Mouse (Mus musculus) forebrain, embryonic 12.5 days (tissue): Measurements from ENCODE around the gene Zfp367. TPM values are rescaled to one million over a fixed set of nuclear protein-coding genes. Genes with fewer than 3 reads are reported as not detected.

Experiments used
- ATAC-seq: fragments of 200-750 bp; cut with Nextera tagmentation; 2 replicates; pipeline ENCODE4 v1.8.0; 2017; ENCODE audit warnings: moderate TSS enrichment; ENCODE audit not compliant: low FRiP score
- H3K27ac ChIP-seq: fragments of 300-500 bp; sonication (generic); 2 replicates; pipeline ENCODE4 v1.5.1; 2016; ENCODE audit warnings: mild to moderate bottlenecking
- H3K27me3 ChIP-seq: fragments of 300-500 bp; sonication (generic); 2 replicates; pipeline ENCODE4 v1.6.1; 2016; ENCODE audit warnings: mild to moderate bottlenecking
- H3K36me3 ChIP-seq: fragments of 300-500 bp; sonication (generic); replicated peaks from 2 replicates; pipeline ENCODE4 v1.6.1; 2016; ENCODE audit warnings: mild to moderate bottlenecking
- H3K4me1 ChIP-seq: fragments of 300-500 bp; sonication (generic); 2 replicates; pipeline ENCODE4 v1.6.1; 2016
- H3K4me2 ChIP-seq: fragments of 300-500 bp; sonication (generic); 2 replicates; pipeline ENCODE4 v1.6.1; 2016; ENCODE audit warnings: mild to moderate bottlenecking, moderate library complexity
- H3K4me3 ChIP-seq: fragments of 300-500 bp; sonication (generic); replicated peaks from 2 replicates; pipeline ENCODE4 v1.5.1; 2016; ENCODE audit warnings: mild to moderate bottlenecking
- H3K9ac ChIP-seq: fragments of 300-500 bp; sonication (generic); 2 replicates; pipeline ENCODE4 v1.6.1; 2016; ENCODE audit warnings: mild to moderate bottlenecking
- H3K9me3 ChIP-seq: fragments of 300-500 bp; sonication (generic); 2 replicates; pipeline ENCODE4 v1.6.1; 2016
- WGBS: fragments of 180-500 bp; shearing (Covaris S2); methylation state at CpG from one replicate; pipeline ENCODE4 v1.1.7; 2016; 5-methylcytosine and 5-hydroxymethylcytosine counted together
- polyA plus RNA-seq: library from polyadenylated mRNA; unstranded; fragments of >200 nt; fragmentation: Nextera tagmentation; extraction: Ambion mirVana; gene quantifications from 2 replicates; pipeline ENCODE4 v1.2.1, GENCODE M21; 2016

The Zfp367 gene
- polyA plus RNA-seq, 1 experiment from 2014 or later: 27.9 TPM

GRCm38 (mm10) chr13:64152241-64152669 is 747 bp downstream of the Zfp367 start:
- Histone ChIP-seq H3K4me3 (peak overlapping the region; percentile 95), H3K36me3 (no peaks in the 10 kb centered on the region), H3K4me2 (peak overlapping the region; percentile 89), H3K27me3 (no peaks in the 10 kb centered on the region), H3K27ac (peak overlapping the region; percentile 94), H3K4me1 (peaks cover 25% of the 10 kb centered on the region), H3K9me3 (no peaks in the 10 kb centered on the region), H3K9ac (peak overlapping the region; percentile 86)
- under 1% methylated on average over 42 of the region's 42 CpGs for WGBS
- peak; percentile 21 for ATAC-seq

- Histone ChIP-seq H3K4me1 (peaks cover 25% of the 10 kb centered on the region), H3K4me2 (0 out of 2 replicates have a peak overlapping the region, but pooled peaks have one; percentile 19), H3K27ac (no peak overlapping the region), H3K9me3 (no peaks in the 10 kb centered on the region), H3K27me3 (no peaks in the 10 kb centered on the region), H3K4me3 (no peak overlapping the region), H3K36me3 (no peaks in the 10 kb centered on the region), H3K9ac (no peak overlapping the region; the same call in 1 of the 2 replicates)
- WGBS: 77% methylated on average over 5 of the region's 5 CpGs
- no peak for ATAC-seq
These were observed 2.9 kb downstream of the Zfp367 start for GRCm38 (mm10) chr13:64150121-64150520.

GRCm38 (mm10) chr13:64129616-64130375 is 23.2 kb downstream of the Zfp367 start:
- peaks cover 6% of the 10 kb centered on the region; the same call in 1 of the 2 replicates for H3K4me1 ChIP-seq
- no peak for ATAC-seq
- H3K4me2 ChIP-seq: peak overlapping the region; percentile 72
- H3K36me3 ChIP-seq: peaks cover 18% of the 10 kb centered on the region
- H3K9ac ChIP-seq: peak overlapping the region; percentile 54; the same call in 1 of the 2 replicates
- H3K4me3 ChIP-seq: peak overlapping the region; percentile 49
- H3K27me3 ChIP-seq: 0 out of 2 replicates have a peak, but pooled peaks cover 3% of the 10 kb centered on the region
- WGBS: 42% methylated on average over 15 of the region's 15 CpGs
- no peak overlapping the region for H3K27ac ChIP-seq
- H3K9me3 ChIP-seq: no peaks in the 10 kb centered on the region

GRCm38 (mm10) chr13:64128858-64129615 is 24.0 kb downstream of the Zfp367 start, which contains the start of gene Slc35d2:
Slc35d2 (minus strand) TSS chr13:64129368.
- Histone ChIP-seq H3K4me2 (peak within 1 kb of the TSS; percentile 72), H3K27ac (no peak within 1 kb of the TSS), H3K9ac (peak within 1 kb of the TSS; percentile 54), H3K9me3 (no peaks in the 10 kb centered on the region), H3K27me3 (0 out of 2 replicates have a peak, but pooled peaks cover 3% of the 10 kb centered on the region), H3K4me1 (peaks cover 6% of the 10 kb centered on the region; the same call in 1 of the 2 replicates), H3K4me3 (peak within 1 kb of the TSS; percentile 49), H3K36me3 (peaks cover 13% of the 10 kb centered on the region)
- peak; percentile 68 for ATAC-seq
- WGBS: 11% methylated on average over 42 of the region's 44 CpGs

- ATAC-seq: no peak
- no peak overlapping the region for H3K27ac ChIP-seq
- 49% methylated on average over 4 of the region's 4 CpGs for WGBS
- peaks cover 5% of the 10 kb centered on the region; the same call in 1 of the 2 replicates for H3K9me3 ChIP-seq
- H3K4me2 ChIP-seq: no peak overlapping the region
- no peak overlapping the region for H3K9ac ChIP-seq
- peaks cover 6% of the 10 kb centered on the region; the same call in 1 of the 2 replicates for H3K36me3 ChIP-seq
- H3K27me3 ChIP-seq: 0 out of 2 replicates have a peak, but pooled peaks cover 3% of the 10 kb centered on the region
- peaks cover 6% of the 10 kb centered on the region; the same call in 1 of the 2 replicates for H3K4me1 ChIP-seq
- H3K4me3 ChIP-seq: no peak overlapping the region
These were observed 26.7 kb downstream of the Zfp367 start for GRCm38 (mm10) chr13:64126316-64126715.

- H3K4me1 ChIP-seq: peaks cover 6% of the 10 kb centered on the region; the same call in 1 of the 2 replicates
- H3K27me3 ChIP-seq: no peaks in the 10 kb centered on the region
- H3K4me3 ChIP-seq: no peak overlapping the region
- no peak overlapping the region for H3K27ac ChIP-seq
- no peak for ATAC-seq
- no peaks in the 10 kb centered on the region for H3K36me3 ChIP-seq
- WGBS: 89% methylated on average over 6 of the region's 6 CpGs
- H3K9me3 ChIP-seq: peaks cover 5% of the 10 kb centered on the region; the same call in 1 of the 2 replicates
- H3K9ac ChIP-seq: no peak overlapping the region
- H3K4me2 ChIP-seq: no peak overlapping the region
These were observed 28.1 kb downstream of the Zfp367 start for GRCm38 (mm10) chr13:64124886-64125285.

GRCm38 (mm10) chr13:64123491-64124188 is 29.4 kb downstream of the Zfp367 start:
- Histone ChIP-seq H3K4me1 (no peaks in the 10 kb centered on the region), H3K27ac (no peak overlapping the region), H3K9ac (no peak overlapping the region), H3K9me3 (peaks cover 5% of the 10 kb centered on the region; the same call in 1 of the 2 replicates), H3K27me3 (no peaks in the 10 kb centered on the region), H3K36me3 (no peaks in the 10 kb centered on the region), H3K4me2 (no peak overlapping the region), H3K4me3 (no peak overlapping the region)
- ATAC-seq: no peak
- WGBS: 28% methylated on average over 6 of the region's 6 CpGs

- 70% methylated on average over 4 of the region's 4 CpGs for WGBS
- no peak overlapping the region for H3K4me3 ChIP-seq
- no peak for ATAC-seq
These were observed 32.2 kb downstream of the Zfp367 start for GRCm38 (mm10) chr13:64120760-64121159.

GRCm38 (mm10) chr13:64117442-64117841 is 35.6 kb downstream of the Zfp367 start:
- no peaks in the 10 kb centered on the region for H3K4me1 ChIP-seq
- H3K27me3 ChIP-seq: no peaks in the 10 kb centered on the region
- H3K36me3 ChIP-seq: no peaks in the 10 kb centered on the region
- 68% methylated on average over 2 of the region's 2 CpGs for WGBS
- no peak overlapping the region for H3K4me3 ChIP-seq
- H3K4me2 ChIP-seq: no peak overlapping the region
- no peak for ATAC-seq
- H3K27ac ChIP-seq: no peak overlapping the region
- H3K9ac ChIP-seq: no peak overlapping the region
- H3K9me3 ChIP-seq: no peaks in the 10 kb centered on the region

More at GRCm38 (mm10) chr13:64120760-64121159, 32.2 kb downstream of the Zfp367 start:
- no peak overlapping the region for H3K9ac ChIP-seq
- H3K27ac ChIP-seq: no peak overlapping the region
- peaks cover 5% of the 10 kb centered on the region; the same call in 1 of the 2 replicates for H3K9me3 ChIP-seq
- no peak overlapping the region for H3K4me2 ChIP-seq
- no peaks in the 10 kb centered on the region for H3K36me3 ChIP-seq
- H3K27me3 ChIP-seq: no peaks in the 10 kb centered on the region
- H3K4me1 ChIP-seq: no peaks in the 10 kb centered on the region

GRCm38 (mm10) chr13:64110421-64110820 is 42.6 kb downstream of the Zfp367 start:
- ATAC-seq: no peak
- no peak overlapping the region for H3K9ac ChIP-seq
- WGBS: 96% methylated on average over 1 of the region's 1 CpGs

GRCm38 (mm10) chr13:64108381-64108850 is 44.6 kb downstream of the Zfp367 start:
- 30% methylated on average over 5 of the region's 5 CpGs for WGBS
- Histone ChIP-seq H3K27ac (no peak overlapping the region), H3K4me2 (no peak overlapping the region), H3K9me3 (no peaks in the 10 kb centered on the region), H3K4me1 (0 out of 2 replicates have a peak, but pooled peaks cover 9% of the 10 kb centered on the region), H3K36me3 (no peaks in the 10 kb centered on the region), H3K9ac (no peak overlapping the region), H3K4me3 (no peak overlapping the region), H3K27me3 (peaks cover 20% of the 10 kb centered on the region)
- ATAC-seq: no peak

More at GRCm38 (mm10) chr13:64110421-64110820, 42.6 kb downstream of the Zfp367 start:
- Histone ChIP-seq H3K4me3 (no peak overlapping the region), H3K27me3 (0 out of 2 replicates have a peak, but pooled peaks cover 4% of the 10 kb centered on the region), H3K9me3 (no peaks in the 10 kb centered on the region), H3K4me2 (no peak overlapping the region), H3K4me1 (0 out of 2 replicates have a peak, but pooled peaks cover 9% of the 10 kb centered on the region), H3K27ac (no peak overlapping the region), H3K36me3 (no peaks in the 10 kb centered on the region)
